Mouse (Mus musculus): ENCODE measurements around the gene Mbtd1.
"Not testable (repeated sequence)": the region's sequence is repeated elsewhere in the genome, so short reads cannot be mapped to it uniquely, and the experiment has no call there.

Mbtd1 gene

GRCm38 (mm10) chr11:93885572-93886410 is at the start of gene Mbtd1, which contains the start of gene Utp18:
Gene Mbtd1 (plus strand): TSS chr11:93885852.
Gene Utp18 (minus strand): TSS chr11:93885766.
- peak; percentile 91 for DNase-seq (ENCODE audit: low read depth, low spot score)

DNA sequence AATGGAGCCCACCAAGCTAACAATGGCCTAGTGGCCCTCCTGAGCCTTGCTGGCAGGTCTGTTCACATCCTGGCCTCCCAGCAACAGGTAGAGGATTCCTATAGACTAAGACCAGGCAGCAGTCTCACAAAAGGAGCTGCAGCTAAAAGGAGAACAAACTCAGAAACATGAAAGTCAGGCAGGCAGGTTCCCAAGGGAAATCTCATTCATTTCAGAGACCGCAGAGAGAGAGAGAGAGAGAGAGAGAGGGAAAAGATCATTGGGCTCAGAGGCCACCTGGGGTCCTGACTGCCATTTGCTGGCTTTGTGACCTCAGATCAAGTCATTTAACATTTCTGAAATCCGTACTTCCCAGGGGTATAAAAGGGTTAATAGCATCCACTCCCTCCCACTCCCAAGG is 38.3 kb upstream of the Mbtd1 start:
- DNase-seq (ENCODE audit: low read depth, low spot score), result no peak

- DNase-seq (ENCODE audit: low read depth, low spot score), result no peak
Measured at GRCm38 (mm10) chr11:93852546-93852945, 33.1 kb upstream of the Mbtd1 start.

DNA sequence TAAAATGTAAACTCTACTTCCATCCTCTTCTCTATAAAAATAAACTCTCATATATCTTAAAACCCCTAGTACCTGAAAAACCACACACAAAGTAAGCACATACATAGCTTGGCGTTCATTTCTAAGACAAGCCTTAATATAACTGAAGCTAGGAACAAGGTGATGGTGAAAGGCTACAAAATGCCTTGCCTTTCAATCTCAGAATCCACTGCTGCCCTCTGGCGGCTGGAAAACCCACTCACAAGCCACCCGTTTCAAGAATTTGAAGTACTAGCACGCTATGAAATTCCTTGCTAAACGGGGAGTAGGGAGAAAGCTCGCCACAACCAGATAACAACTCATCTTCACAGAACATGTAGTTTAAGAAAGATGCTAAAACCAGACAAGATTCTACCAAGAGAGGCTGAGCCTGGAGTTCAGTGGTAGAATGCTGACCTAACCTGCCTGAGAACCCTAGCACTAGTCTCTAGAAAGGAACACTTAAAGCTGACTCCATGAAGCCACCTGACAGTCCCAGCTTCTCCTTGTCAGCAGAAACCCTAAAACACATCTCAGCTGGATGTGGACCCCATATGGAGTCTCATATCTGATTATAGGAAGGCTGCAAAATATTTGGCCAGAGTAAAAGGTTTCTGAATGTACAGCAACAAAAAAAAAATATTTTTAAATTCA is 29.2 kb upstream of the Mbtd1 start:
- DNase-seq (ENCODE audit: low read depth, low spot score), result peak; percentile 17

DNA sequence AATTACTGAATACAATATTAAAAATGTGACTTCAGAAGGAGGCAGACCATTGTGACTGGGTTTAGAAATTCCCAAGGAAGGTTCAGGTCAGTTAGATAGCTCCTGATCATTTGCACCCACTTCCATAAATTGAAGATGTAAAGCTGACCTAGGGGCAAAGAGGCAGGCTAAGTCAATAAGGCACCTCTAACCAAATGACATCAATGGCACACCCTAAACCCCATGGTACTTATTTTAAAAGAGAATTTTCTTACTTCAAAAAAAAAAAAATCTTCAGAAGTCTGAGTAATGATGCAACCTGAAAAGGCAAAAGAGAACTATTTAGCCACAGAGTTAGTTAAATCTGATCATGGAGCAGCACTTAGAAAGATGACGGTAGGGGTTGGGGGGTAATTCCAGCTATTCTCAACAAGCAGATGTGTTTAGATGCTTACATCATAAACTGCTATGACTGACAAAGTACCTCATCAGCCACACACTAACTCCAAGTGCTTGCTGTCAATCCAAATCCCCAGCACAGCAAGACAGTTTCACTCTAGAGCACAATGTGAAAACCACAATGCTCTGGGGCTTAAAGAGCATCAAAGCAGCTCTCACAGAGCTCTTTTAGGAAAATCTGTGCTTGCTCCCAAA is 25.0 kb upstream of the Mbtd1 start:
- DNase-seq (ENCODE audit: low read depth, low spot score), result no peak

DNA sequence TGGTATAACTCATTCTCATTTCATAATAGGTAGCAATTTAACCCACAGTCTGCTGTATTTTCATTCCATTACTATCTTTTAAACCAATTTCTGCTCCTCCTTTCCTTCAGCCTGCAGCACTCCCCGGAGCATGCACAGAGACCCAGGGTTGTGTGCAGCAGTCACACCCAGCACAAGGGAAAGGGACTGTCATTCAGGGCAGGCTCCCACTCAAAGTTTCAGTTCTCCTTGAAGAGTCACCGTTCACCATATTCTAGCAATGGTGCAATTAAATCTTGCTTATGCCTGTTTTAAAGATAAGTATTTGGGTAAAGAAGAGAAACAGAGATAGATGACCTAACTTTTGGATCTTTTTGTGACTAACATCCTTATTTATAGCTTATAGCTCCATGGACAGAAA is 24.5 kb upstream of the Mbtd1 start:
- no peak for DNase-seq (ENCODE audit: low read depth, low spot score)

- DNase-seq (ENCODE audit: low read depth, low spot score), result no peak
Measured at GRCm38 (mm10) chr11:93862045-93862623, 23.5 kb upstream of the Mbtd1 start.

- DNase-seq (ENCODE audit: low read depth, low spot score), result no peak
Measured at GRCm38 (mm10) chr11:93862638-93863037, 23.0 kb upstream of the Mbtd1 start.

DNA sequence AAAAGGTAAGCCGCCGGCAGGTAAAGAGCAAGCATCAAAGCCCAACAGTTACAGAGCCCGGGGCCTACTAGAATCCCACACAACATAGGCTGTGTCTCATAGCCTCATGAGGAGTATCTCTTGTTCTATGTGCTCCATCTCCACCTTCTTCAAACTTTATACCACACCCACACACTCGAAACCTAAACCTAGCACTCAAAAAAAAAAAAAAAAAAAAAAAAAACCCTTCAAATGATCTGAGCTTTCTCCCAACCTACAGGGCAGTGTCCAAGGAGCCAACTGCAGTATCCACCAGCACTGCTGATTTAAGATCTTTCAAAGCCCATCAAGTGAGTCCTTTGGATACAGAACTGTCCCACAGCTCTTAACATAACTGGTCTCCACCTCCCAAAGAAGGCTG is 1.6 kb upstream of the Mbtd1 start:
- no peak for DNase-seq (ENCODE audit: low read depth, low spot score)

- DNase-seq (ENCODE audit: low read depth, low spot score), result peak; percentile 63
Measured at GRCm38 (mm10) chr11:93884901-93885571, 616 bp upstream of the Mbtd1 start.

- DNase-seq (ENCODE audit: low read depth, low spot score), result peak; percentile 24
Measured at GRCm38 (mm10) chr11:93886411-93887079, 893 bp downstream of the Mbtd1 start.

DNA sequence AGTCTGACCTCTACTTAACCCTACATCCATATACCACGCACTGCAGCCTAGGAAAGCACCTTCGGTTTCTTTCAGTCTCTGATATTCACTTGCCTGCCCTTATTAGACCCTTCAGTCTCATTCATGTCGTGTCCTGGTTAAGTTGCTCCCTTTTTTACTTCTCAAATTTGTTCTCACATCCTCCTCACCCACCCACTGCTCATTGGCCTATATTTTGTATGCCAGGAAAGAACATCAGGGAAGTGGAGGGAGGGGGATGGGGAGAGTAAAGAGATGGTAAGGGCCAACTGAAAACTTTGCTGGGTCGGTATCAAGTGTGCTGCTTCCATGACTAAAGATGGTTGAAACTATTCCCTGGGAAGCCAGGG is 1.4 kb downstream of the Mbtd1 start:
- peak; percentile 8 for DNase-seq (ENCODE audit: low read depth, low spot score)

DNA sequence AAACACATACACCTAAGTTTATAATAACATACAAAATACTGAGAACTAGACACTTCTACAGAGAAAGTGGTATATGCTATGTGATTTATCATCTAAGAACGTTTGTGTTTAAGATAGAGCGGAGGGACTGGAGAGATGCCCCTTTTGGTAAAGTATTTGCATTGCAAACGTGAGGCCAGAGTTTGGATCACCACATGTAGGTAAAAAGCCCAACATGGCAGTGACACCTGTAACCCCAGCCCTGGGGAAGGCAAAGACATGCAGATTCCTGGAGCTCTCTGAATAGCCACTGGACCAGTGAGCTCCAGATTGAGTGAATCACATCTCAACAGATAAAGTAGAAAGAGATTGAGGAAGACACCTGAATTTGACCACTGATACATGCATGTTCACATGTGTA is 12.1 kb downstream of the Mbtd1 start:
- DNase-seq (ENCODE audit: low read depth, low spot score), result no peak

DNA sequence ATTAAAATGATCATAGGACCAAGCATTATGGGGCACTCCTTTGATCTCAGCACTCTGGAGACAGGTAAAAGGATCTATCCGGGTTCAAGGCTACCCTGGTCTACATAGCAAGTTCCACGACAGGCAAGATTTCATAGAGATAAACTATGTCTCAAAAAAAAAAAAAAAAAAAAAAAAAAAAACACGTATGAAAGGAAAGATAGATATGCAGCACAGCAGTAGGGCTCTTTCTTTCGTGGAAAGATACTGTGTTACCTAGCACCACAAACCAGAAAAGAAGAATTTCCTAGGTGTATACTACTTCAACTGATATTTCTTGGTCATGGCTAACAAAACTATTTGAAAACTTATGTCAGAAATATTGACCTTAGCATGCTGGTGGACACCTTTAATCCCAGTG is 21.2 kb downstream of the Mbtd1 start:
- no peak for DNase-seq (ENCODE audit: low read depth, low spot score)

- no peak for DNase-seq (ENCODE audit: low read depth, low spot score)
Measured at GRCm38 (mm10) chr11:93907839-93908238, 22.2 kb downstream of the Mbtd1 start.

DNA sequence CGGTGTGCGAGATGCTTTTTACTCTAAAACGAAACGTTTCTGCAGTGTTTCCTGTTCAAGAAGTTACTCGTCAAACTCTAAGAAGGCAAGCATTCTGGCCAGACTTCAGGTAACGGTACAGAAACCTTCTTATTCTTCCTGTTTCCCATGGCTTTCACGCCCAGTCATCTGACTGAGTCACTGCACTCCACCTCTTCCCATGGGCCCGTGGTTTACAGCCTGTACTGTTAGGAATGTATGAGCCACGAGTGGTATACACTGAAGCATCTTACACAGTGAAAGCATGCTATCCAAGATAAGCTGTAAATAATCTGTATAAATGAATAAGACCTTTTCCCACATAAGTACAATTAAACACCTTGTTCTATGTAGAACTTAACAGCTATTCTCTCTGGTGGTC is 23.2 kb downstream of the Mbtd1 start:
- no peak for DNase-seq (ENCODE audit: low read depth, low spot score)

- DNase-seq (ENCODE audit: low read depth, low spot score), result no peak
Measured at GRCm38 (mm10) chr11:93911603-93912002, 26.0 kb downstream of the Mbtd1 start.

- DNase-seq (ENCODE audit: low read depth, low spot score), result not testable (repeated sequence)
Measured at GRCm38 (mm10) chr11:93915019-93915418, 29.4 kb downstream of the Mbtd1 start.

DNA sequence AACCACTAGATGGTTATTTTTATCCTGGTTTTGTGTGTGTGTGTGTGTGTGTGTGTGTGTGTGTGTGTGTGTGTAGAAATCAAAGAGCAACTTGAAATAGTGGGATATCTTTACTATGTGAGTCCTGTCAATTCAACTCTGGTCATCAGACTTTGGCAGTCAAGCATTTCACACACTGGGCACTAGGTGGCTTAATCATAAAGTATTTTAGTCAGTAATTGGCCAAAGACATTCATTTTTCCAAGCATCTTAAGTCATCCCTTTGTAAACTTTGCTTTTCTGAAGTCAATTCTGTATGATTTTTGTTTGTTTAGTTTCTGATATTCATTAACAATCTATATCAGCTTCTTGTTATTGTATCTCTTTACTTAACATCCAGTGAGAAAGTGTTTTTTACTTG is 43.5 kb downstream of the Mbtd1 start:
- no peak for DNase-seq (ENCODE audit: low read depth, low spot score)

GRCm38 (mm10) chr11:93940906-93941305 is 55.3 kb downstream of the Mbtd1 start:
- DNase-seq (ENCODE audit: low read depth, low spot score), result no peak

GRCm38 (mm10) chr11:93944986-93945385 is 59.3 kb downstream of the Mbtd1 start:
- no peak for DNase-seq (ENCODE audit: low read depth, low spot score)
